Mouse (Mus musculus) thymus, postnatal 4 days (tissue): ENCODE measurements around the gene 2610021A01Rik.
"Not testable (repeated sequence)": the region's sequence is repeated elsewhere in the genome, so short reads cannot be mapped to it uniquely, and the experiment has no call there.

Experiments used
- DNase-seq: peaks from one replicate; pipeline ENCODE4 v3.0.0; 2021

2610021A01Rik gene

DNA sequence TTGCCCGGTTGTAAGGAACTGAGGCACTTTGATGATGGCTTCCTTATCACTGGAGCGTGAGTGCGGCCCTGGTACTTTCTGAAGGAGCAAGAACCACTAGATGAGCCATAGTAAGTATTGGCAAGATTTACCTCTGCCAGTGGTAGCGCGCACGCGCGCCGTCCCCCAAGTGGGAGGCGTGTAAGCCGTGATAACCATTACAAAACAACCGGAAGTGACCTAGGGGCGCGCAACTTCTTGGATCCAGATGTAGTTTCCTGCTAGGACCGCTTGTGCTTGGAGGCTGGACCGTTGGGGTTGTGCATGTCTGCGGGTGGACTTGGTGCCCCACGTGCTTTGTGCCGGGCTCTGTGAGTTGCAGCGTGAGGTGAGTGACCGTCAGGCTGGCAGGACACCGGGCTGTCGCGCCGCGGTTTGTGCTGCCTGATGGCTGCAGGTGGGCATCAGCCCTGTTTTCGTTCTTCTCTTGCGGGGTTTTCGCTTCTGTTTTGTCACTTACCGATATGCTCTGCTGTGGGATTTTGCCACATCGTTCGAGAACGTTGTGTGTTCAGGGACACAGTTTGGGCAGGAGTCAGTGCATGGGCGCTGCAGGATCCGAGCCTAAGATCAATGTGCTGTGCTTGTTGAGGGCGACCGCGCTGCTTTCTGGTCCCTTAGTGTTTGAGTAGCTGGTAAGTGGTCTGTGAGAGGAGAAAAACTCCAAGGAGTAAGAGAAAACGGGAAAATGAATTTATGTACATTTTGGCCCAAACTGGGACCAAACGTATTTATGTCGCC, at the start of gene 2610021A01Rik:
Gene 2610021A01Rik, plus strand, starts transcription at position 197 of the 780 bp plus-strand sequence.
- peak; percentile 89 for DNase-seq

DNA sequence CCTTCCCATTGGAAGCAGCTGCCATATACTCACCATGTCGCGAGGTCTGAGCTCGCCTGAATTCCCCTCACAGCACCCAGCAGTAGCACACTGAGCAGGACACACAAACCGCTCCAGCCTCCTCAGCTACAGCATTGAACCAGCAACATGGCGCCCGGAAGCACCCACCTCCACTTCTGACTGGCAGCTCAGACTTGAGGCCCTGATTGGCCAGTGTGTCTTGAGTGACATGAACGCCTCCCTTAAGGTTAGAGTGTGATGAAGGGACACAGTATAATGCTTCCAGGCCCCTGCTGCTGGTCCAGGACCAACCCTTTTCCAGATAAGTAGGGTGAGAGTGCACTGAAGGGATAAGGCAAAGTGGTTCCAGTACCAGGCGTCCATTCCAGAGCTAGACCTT, 38.3 kb upstream of the 2610021A01Rik start:
- no peak for DNase-seq

DNA sequence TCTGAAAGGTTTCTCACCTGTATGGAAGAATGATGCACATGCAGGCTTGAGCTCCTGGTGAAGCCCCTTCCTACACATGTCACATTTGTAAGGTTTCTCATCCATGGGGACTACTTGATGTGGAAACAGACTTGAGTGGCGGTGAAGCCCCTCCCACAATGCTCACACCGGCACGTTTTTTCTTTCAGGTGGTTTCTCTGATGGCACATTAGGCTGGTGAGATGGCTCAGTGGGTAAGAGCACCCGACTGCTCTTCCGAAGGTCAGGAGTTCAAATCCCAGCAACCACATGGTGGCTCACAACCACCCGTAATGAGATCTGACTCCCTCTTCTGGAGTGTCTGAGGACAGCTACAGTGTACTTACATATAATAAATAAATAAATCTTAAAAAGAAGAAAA, 25.5 kb upstream of the 2610021A01Rik start, which contains the start of gene Gm6871:
Gene Gm6871, minus strand, starts transcription at position 101 of the 400 bp plus-strand sequence.
- not testable (repeated sequence) for DNase-seq

DNA sequence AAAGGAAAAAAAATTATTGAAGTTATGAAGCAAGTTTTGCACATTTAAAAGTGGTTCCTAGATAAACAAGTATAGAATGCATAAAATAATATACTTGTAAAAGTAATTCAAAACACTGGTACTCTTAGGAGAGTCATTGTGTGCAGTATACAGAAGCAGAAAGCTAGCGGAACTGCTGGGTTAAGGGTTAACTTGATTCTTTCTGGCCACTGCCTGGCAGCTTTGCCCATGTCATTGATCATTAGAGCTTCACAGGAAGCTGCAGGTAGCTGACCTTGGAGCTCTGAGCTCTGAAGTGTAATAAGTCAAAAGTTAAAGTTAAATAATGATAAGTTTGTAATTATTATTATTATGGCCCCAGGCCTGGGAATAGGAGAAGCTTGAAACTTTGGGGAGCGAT, 21.1 kb upstream of the 2610021A01Rik start:
- DNase-seq, result no peak

GRCm38 (mm10) chr7:41582028-41582427, 17.0 kb upstream of the 2610021A01Rik start:
- DNase-seq, result no peak

- not testable (repeated sequence) for DNase-seq
These were observed 11.2 kb upstream of the 2610021A01Rik start for GRCm38 (mm10) chr7:41587831-41588230.

GRCm38 (mm10) chr7:41598615-41599014, 415 bp upstream of the 2610021A01Rik start:
- no peak for DNase-seq

DNA sequence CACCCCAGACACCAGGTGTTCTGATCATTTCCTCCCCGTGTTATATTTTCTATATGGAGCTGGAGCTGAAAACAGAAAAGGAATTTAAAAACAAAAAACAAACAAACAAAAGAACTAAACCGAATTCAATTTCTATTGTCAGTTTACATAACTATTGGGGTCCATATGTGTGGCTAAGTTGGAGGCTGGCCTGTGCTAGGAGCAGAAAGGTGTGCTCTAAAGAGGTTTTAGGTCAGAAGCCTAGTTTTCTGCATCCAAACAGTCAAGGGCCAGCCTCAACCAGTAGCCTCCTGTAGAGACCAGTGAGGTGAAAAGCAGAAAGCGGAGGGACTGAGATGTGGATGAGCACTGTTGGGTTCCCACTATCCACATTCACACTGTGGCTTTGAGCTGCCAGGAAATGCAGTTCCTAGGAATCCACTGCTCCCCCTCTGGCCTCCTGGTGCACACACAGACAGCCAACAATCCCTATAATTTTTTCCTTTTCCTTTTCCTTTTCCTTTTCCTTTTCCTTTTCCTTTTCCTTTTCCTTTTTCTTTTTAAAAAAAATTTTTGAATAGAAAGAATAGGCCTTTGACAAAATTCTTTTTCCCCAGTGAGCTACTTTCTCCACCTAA, 1.0 kb downstream of the 2610021A01Rik start:
- no peak for DNase-seq

GRCm38 (mm10) chr7:41611654-41612053, 12.6 kb downstream of the 2610021A01Rik start:
- DNase-seq, result no peak

- not testable (repeated sequence) for DNase-seq
These were observed 17.2 kb downstream of the 2610021A01Rik start for GRCm38 (mm10) chr7:41616241-41616640.

- DNase-seq, result peak; percentile 85
These were observed 33.6 kb downstream of the 2610021A01Rik start, which contains the start of gene Zfp788 for GRCm38 (mm10) chr7:41632409-41633220. TSS of gene Zfp788 (plus strand) at chr7:41633203.

GRCm38 (mm10) chr7:41633221-41633984, 34.4 kb downstream of the 2610021A01Rik start:
- DNase-seq, result peak; percentile 83

DNA sequence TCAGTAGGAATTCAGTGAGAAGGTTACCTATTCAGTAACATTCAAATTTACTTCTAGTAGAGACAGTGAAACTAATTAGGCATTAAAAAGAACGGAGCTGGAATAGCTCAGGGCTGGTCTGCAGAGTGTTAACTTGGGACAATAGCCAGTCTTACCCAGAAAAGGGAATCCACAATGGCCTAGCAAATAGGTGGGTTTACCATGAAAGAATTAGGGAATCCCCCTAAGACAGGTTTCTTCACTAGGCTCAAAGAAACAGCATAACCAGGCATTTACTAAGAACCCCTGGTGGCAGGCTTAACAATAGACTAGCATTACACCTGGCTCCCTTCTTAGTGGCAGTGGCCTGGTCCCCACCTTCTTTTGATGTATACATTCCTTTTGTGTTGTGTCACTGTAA, 75.3 kb downstream of the 2610021A01Rik start:
- DNase-seq, result not testable (repeated sequence)
